ENCODE assay signal across 28 mouse cellular contexts in genomic region chr13:45192079-45192478, GRCm38 (mm10).
DNase-seq lines count a peak whose midpoint lies in the region; ATAC-seq lines count a peak whose summit lies in the region.
"Had no signal": no experiment of that assay in that cellular context is flagged by ENCODE, and none has a peak within 500 bp of the region (broad histone marks: within the 10 kb centered on the region; RNA-seq: fewer than 3 reads in every experiment).

No protein-coding gene starts in this region.

- H3K27me3 ChIP-seq in embryonic facial prominence, embryonic 12.5 days = no peaks in the 10 kb centered on the region
- no peaks in the 10 kb centered on the region for H3K27me3 ChIP-seq in embryonic facial prominence, embryonic 10.5 days (replicated peaks; ENCODE audit: low read depth, poor library complexity, severe bottlenecking)
- H3K27me3 ChIP-seq in hindbrain, embryonic 14.5 days (ENCODE audit: control insufficient read depth, insufficient read depth, low read length) = no peaks in the 10 kb centered on the region
- H3K27me3 ChIP-seq in hindbrain, embryonic 10.5 days (ENCODE audit: insufficient read depth, poor library complexity, severe bottlenecking) = no peaks in the 10 kb centered on the region
- H3K27me3 ChIP-seq: heart, embryonic 12.5 days; midbrain, embryonic 12.5 days; neural tube, embryonic 12.5 days; stomach, embryonic 15.5 days had no signal

- DNase-seq in embryonic facial prominence, embryonic 10.5 days (ENCODE audit: low spot score) = no peak
- DNase-seq in hindbrain, embryonic 14.5 days (ENCODE audit: low spot score) = peak; percentile 40
- no peak for DNase-seq in hindbrain, embryonic 10.5 days (ENCODE audit: low spot score)
- DNase-seq in retina, postnatal 1 day = peak; percentile 16
- DNase-seq in retina, embryonic 14.5 days (ENCODE audit: low spot score) = no peak
- DNase-seq in thymus, postnatal 0 days (ENCODE audit: low spot score) = no peak
- no peak for DNase-seq in spleen, postnatal 10 days (ENCODE audit: low spot score in 2 of 2)
- DNase-seq: adrenal gland, adult 8-10 months; cerebellum, adult 2 months; cerebellum, postnatal 25 days; gastrocnemius, postnatal 25 days; heart, adult 18-20 months; heart, postnatal 14 days; kidney, adult 2 months; left cerebral cortex, postnatal 4 days; liver, embryonic 13.5 days; lung, adult 2 months; right cerebral cortex, adult 18-20 months; right cerebral cortex, postnatal 4 days; thymus, adult 18-20 months; thymus, postnatal 4 days had no signal

- no peaks in the 10 kb centered on the region; the same call in 1 of the 2 replicates for H3K4me1 ChIP-seq in embryonic facial prominence, embryonic 12.5 days
- H3K4me1 ChIP-seq in embryonic facial prominence, embryonic 10.5 days = 0 out of 2 replicates have a peak, but pooled peaks cover 9% of the 10 kb centered on the region
- 0 out of 2 replicates have a peak, but pooled peaks cover 4% of the 10 kb centered on the region for H3K4me1 ChIP-seq in hindbrain, embryonic 14.5 days (replicated peaks; ENCODE audit: control insufficient read depth, insufficient read depth, low read length)
- H3K4me1 ChIP-seq in hindbrain, embryonic 10.5 days (replicated peaks) = peaks cover 15% of the 10 kb centered on the region
- H3K4me1 ChIP-seq: heart, embryonic 12.5 days; liver, embryonic 13.5 days; stomach, embryonic 15.5 days had no signal

- no peak overlapping the region for H3K9ac ChIP-seq in embryonic facial prominence, embryonic 12.5 days
- no peak overlapping the region for H3K9ac ChIP-seq in hindbrain, embryonic 14.5 days
- H3K9ac ChIP-seq: heart, embryonic 12.5 days; liver, embryonic 13.5 days; midbrain, embryonic 12.5 days; neural tube, embryonic 12.5 days; stomach, embryonic 15.5 days had no signal

- ATAC-seq in embryonic facial prominence, embryonic 12.5 days (ENCODE audit: insufficient number of reproducible peaks, insufficient read depth, low FRiP score, low TSS enrichment) = no peak
- no peak for ATAC-seq in hindbrain, embryonic 14.5 days (ENCODE audit: low FRiP score)
- ATAC-seq: activated CD4-positive, CD25-positive, alpha-beta regulatory T cell, adult 4 months had no signal

- H3K9me3 ChIP-seq in embryonic facial prominence, embryonic 12.5 days = no peaks in the 10 kb centered on the region
- H3K9me3 ChIP-seq in embryonic facial prominence, embryonic 10.5 days = no peaks in the 10 kb centered on the region
- H3K9me3 ChIP-seq in hindbrain, embryonic 14.5 days (ENCODE audit: control insufficient read depth, low read length) = no peaks in the 10 kb centered on the region
- no peaks in the 10 kb centered on the region for H3K9me3 ChIP-seq in hindbrain, embryonic 10.5 days
- H3K9me3 ChIP-seq: heart, embryonic 12.5 days; liver, embryonic 13.5 days; midbrain, embryonic 12.5 days; neural tube, embryonic 12.5 days; stomach, embryonic 15.5 days had no signal

- peak overlapping the region; percentile 2; the same call in 1 of the 2 replicates for H3K4me2 ChIP-seq in embryonic facial prominence, embryonic 12.5 days (replicated peaks)
- 0 out of 2 replicates have a peak overlapping the region, but pooled peaks have one; percentile 13 for H3K4me2 ChIP-seq in hindbrain, embryonic 14.5 days (replicated peaks)
- H3K4me2 ChIP-seq: heart, embryonic 12.5 days; liver, embryonic 13.5 days; midbrain, embryonic 12.5 days; neural tube, embryonic 12.5 days; stomach, embryonic 15.5 days had no signal

- WGBS in embryonic facial prominence, embryonic 12.5 days = 50% methylated on average over 8 of the region's 8 CpGs
- WGBS in embryonic facial prominence, embryonic 10.5 days = 70% methylated on average over 8 of the region's 8 CpGs
- WGBS in hindbrain, embryonic 14.5 days = 61% methylated on average over 8 of the region's 8 CpGs
- WGBS in hindbrain, embryonic 10.5 days = 84% methylated on average over 8 of the region's 8 CpGs

- no peak overlapping the region for H3K27ac ChIP-seq in embryonic facial prominence, embryonic 12.5 days
- H3K27ac ChIP-seq in embryonic facial prominence, embryonic 10.5 days (replicated peaks) = no peak overlapping the region
- H3K27ac ChIP-seq in hindbrain, embryonic 14.5 days = 0 out of 2 replicates have a peak overlapping the region, but pooled peaks have one; percentile 8
- H3K27ac ChIP-seq in hindbrain, embryonic 10.5 days = no peak overlapping the region
- H3K27ac ChIP-seq: kidney, postnatal 0 days; liver, embryonic 13.5 days; midbrain, embryonic 12.5 days; neural tube, embryonic 12.5 days; stomach, embryonic 15.5 days had no signal

- H3K4me3 ChIP-seq in embryonic facial prominence, embryonic 12.5 days = no peak overlapping the region
- H3K4me3 ChIP-seq in embryonic facial prominence, embryonic 10.5 days = no peak overlapping the region
- no peak overlapping the region for H3K4me3 ChIP-seq in hindbrain, embryonic 14.5 days (replicated peaks; ENCODE audit: low read length)
- H3K4me3 ChIP-seq in hindbrain, embryonic 10.5 days = no peak overlapping the region
- H3K4me3 ChIP-seq: heart, embryonic 12.5 days; liver, embryonic 13.5 days; midbrain, embryonic 12.5 days; neural tube, embryonic 12.5 days; stomach, embryonic 15.5 days had no signal

- H3K36me3 ChIP-seq in embryonic facial prominence, embryonic 12.5 days = no peaks in the 10 kb centered on the region
- no peaks in the 10 kb centered on the region for H3K36me3 ChIP-seq in embryonic facial prominence, embryonic 10.5 days (replicated peaks)
- H3K36me3 ChIP-seq in hindbrain, embryonic 14.5 days (replicated peaks; ENCODE audit: control insufficient read depth, insufficient read depth) = no peaks in the 10 kb centered on the region
- H3K36me3 ChIP-seq in hindbrain, embryonic 10.5 days = no peaks in the 10 kb centered on the region
- H3K36me3 ChIP-seq: heart, embryonic 12.5 days; liver, embryonic 13.5 days; midbrain, embryonic 12.5 days; neural tube, embryonic 12.5 days; stomach, embryonic 15.5 days had no signal

Comparison
In these comparisons a context has a peak if more than half of its experiments do, and no peak if none do; other contexts are left out.
1. DNase-seq: peak in hindbrain, embryonic 14.5 days (single experiment) and retina, postnatal 1 day (single experiment); none in embryonic facial prominence, embryonic 10.5 days (single experiment), hindbrain, embryonic 10.5 days (single experiment), retina, embryonic 14.5 days (single experiment), thymus, postnatal 0 days (single experiment) and spleen, postnatal 10 days (0 of 2).